Mouse (Mus musculus) hematopoietic stem cell, adult 5-6 weeks (primary cell): ENCODE results near the gene Ncam2. TPM values are rescaled to one million over a fixed set of nuclear protein-coding genes. Genes with fewer than 3 reads are reported as not detected.
A peak's percentile ranks its signal among the peaks of the same experiment; 100 is the strongest.

Experiments used
- ATAC-seq, 2 experiments: fragments of 125-278 bp in 1 of 2; replicated peaks in 1 of 2; 2 replicates each; pipeline ENCODE4 v1.8.0; 2016 to 2017; ENCODE audit warnings: inconsistent platforms in 2 of 2, mild to moderate bottlenecking in 2 of 2, moderate number of reproducible peaks in 2 of 2, low read depth in 1 of 2, moderate TSS enrichment in 1 of 2; ENCODE audit not compliant: low FRiP score in 2 of 2, poor library complexity in 2 of 2, severe bottlenecking in 2 of 2, insufficient read depth in 1 of 2, low TSS enrichment in 1 of 2
- total RNA-seq: library from RNA; stranded (forward); fragments of 172-1452, 232-1000 nt; gene quantifications from 2 replicates; pipeline ENCODE4 v1.2.3, GENCODE M21; 2017

Ncam2 gene
- total RNA-seq, 1 experiment from 2014 or later, result 0.10 TPM

GRCm38 (mm10) chr16:81462731-81463130 lies 262.2 kb downstream of the Ncam2 start:
- ATAC-seq, result peak; percentile 53 to 56; a peak in 2 of 4 replicates

- ATAC-seq, result no peak
Observed at GRCm38 (mm10) chr16:81472925-81473324, 272.4 kb downstream of the Ncam2 start.

GRCm38 (mm10) chr16:81481058-81481457 lies 280.6 kb downstream of the Ncam2 start:
- no peak for ATAC-seq

GRCm38 (mm10) chr16:81496111-81496510 lies 295.6 kb downstream of the Ncam2 start:
- ATAC-seq, result no peak

GRCm38 (mm10) chr16:81502578-81502977 lies 302.1 kb downstream of the Ncam2 start:
- no peak for ATAC-seq

- no peak for ATAC-seq
Observed at GRCm38 (mm10) chr16:81536230-81536629, 335.7 kb downstream of the Ncam2 start.

GRCm38 (mm10) chr16:81587565-81588107 lies 387.1 kb downstream of the Ncam2 start:
- ATAC-seq, result no peak

- no peak for ATAC-seq
Observed at GRCm38 (mm10) chr16:81623276-81623675, 422.8 kb downstream of the Ncam2 start.

- no peak for ATAC-seq
Observed at GRCm38 (mm10) chr16:81623776-81624175, 423.3 kb downstream of the Ncam2 start.

GRCm38 (mm10) chr16:81650286-81650685 lies 449.8 kb downstream of the Ncam2 start:
- no peak for ATAC-seq

GRCm38 (mm10) chr16:81651550-81651949 lies 451.1 kb downstream of the Ncam2 start:
- no peak for ATAC-seq

- ATAC-seq, result no peak
Observed at GRCm38 (mm10) chr16:81656550-81656949, 456.1 kb downstream of the Ncam2 start.

GRCm38 (mm10) chr16:81673866-81674265 lies 473.4 kb downstream of the Ncam2 start:
- no peak for ATAC-seq

GRCm38 (mm10) chr16:81675546-81675945 lies 475.0 kb downstream of the Ncam2 start:
- no peak for ATAC-seq
